Mouse (Mus musculus) gastrocnemius, adult 18-20 months (tissue): ENCODE measurements at regions not wholly inside any gene's neighbourhood (a gene's known extent, or its start where the extent isn't known, plus 50 kb on each side); places are given as distances from the start of the nearest gene placed in this dataset.

Experiments used
- DNase-seq: peaks from one replicate; pipeline ENCODE4 v3.0.0; 2021; ENCODE audit warnings: low spot score

GRCm38 (mm10) chr6:88964071-88964470 is 62.0 kb downstream of the Tpra1 start:
- DNase-seq, result no peak

- DNase-seq, result no peak
Measured at GRCm38 (mm10) chr6:88964911-88965310, 62.9 kb downstream of the Tpra1 start.

- DNase-seq, result no peak
Measured at GRCm38 (mm10) chr6:88965361-88966226, 63.5 kb downstream of the Tpra1 start.

- no peak for DNase-seq
Measured at GRCm38 (mm10) chr6:88966501-88966900, 64.5 kb downstream of the Tpra1 start.

GRCm38 (mm10) chr6:88968842-88969241 is 66.8 kb downstream of the Tpra1 start:
- DNase-seq, result no peak

GRCm38 (mm10) chr6:88971729-88972128 is 69.7 kb downstream of the Tpra1 start:
- DNase-seq, result no peak

- no peak for DNase-seq
Measured at GRCm38 (mm10) chr6:88974457-88974856, 72.4 kb downstream of the Tpra1 start.

GRCm38 (mm10) chr6:88976581-88976980 is 74.5 kb downstream of the Tpra1 start:
- no peak for DNase-seq

- no peak for DNase-seq
Measured at GRCm38 (mm10) chr6:88976994-88977393, 74.9 kb downstream of the Tpra1 start.

- DNase-seq, result no peak
Measured at GRCm38 (mm10) chr6:88978970-88979369, 76.9 kb downstream of the Tpra1 start.

- DNase-seq, result peak; percentile 22
Measured at GRCm38 (mm10) chr6:88980112-88980511, 78.1 kb downstream of the Tpra1 start.

- no peak for DNase-seq
Measured at GRCm38 (mm10) chr6:88981544-88981943, 79.5 kb downstream of the Tpra1 start.

GRCm38 (mm10) chr6:88984170-88984569 is 82.1 kb downstream of the Tpra1 start:
- DNase-seq, result no peak

GRCm38 (mm10) chr6:88984863-88985262 is 82.8 kb downstream of the Tpra1 start:
- DNase-seq, result no peak

GRCm38 (mm10) chr6:88988551-88988950 is 86.5 kb downstream of the Tpra1 start:
- DNase-seq, result no peak

GRCm38 (mm10) chr6:88989617-88990299 is 87.7 kb downstream of the Tpra1 start:
- DNase-seq, result no peak

- peak; percentile 15 for DNase-seq
Measured at GRCm38 (mm10) chr6:88990300-88990685, 88.2 kb downstream of the Tpra1 start.

GRCm38 (mm10) chr6:88995077-88995476 is 93.0 kb downstream of the Tpra1 start:
- no peak for DNase-seq

GRCm38 (mm10) chr6:88998927-88999722 is 97.1 kb downstream of the Tpra1 start:
- no peak for DNase-seq

GRCm38 (mm10) chr6:89000359-89000758 is 98.3 kb downstream of the Tpra1 start:
- peak; percentile 9 for DNase-seq

- no peak for DNase-seq
Measured at GRCm38 (mm10) chr6:89003197-89003923, 101.3 kb downstream of the Tpra1 start.
